Mouse (Mus musculus): ENCODE measurements around the gene Nfe2l3.
A peak's percentile ranks its signal among the peaks of the same experiment; 100 is the strongest.
"Not testable (repeated sequence)": the region's sequence is repeated elsewhere in the genome, so short reads cannot be mapped to it uniquely, and the experiment has no call there.

Gene Nfe2l3

DNA sequence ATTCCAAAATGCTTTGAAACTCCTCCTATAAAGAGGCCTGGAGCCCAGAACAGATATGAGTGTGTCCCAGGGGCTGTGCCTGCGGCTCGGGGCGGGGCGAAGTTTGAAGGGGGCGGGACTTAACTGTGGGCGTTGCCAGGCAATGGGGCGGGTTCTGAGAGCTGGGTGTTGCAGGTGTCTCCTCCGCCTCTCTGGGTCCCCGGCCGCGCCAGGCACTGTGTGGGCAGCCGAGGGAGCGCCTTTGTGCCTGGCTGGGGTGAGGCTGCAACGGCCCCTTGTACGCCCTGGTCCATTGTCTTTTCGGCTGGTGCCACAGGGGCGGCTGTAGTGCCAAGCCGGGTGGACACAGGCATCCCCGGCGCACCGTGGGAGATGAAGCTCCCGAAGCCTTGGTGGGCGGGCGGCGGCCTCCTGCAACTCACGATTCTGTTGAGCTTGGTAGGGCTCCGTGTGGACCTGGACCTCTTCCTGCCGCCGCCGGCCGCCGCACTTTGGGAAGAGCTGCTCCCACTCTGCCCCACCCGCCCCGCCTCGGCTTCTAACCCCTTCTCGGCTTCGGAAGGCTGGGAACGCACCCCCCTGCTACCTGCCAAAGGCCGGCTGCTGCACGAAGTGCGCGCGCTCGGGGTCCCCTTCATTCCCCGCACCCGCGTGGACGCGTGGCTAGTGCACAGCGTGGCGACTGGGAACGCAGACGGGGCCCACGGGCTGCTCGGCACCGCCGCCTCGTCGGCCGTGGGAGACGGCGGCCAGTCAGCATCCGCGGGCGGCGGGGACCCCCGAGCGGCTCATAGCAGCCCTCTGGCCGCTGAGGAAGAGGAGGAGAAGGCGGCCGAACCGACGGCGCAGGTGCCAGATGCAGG, at the start of gene Nfe2l3:
Nfe2l3 (plus strand) TSS at position 136 of the 863 bp plus-strand sequence.
- peak; percentile 60 to 76 for DNase-seq

DNA sequence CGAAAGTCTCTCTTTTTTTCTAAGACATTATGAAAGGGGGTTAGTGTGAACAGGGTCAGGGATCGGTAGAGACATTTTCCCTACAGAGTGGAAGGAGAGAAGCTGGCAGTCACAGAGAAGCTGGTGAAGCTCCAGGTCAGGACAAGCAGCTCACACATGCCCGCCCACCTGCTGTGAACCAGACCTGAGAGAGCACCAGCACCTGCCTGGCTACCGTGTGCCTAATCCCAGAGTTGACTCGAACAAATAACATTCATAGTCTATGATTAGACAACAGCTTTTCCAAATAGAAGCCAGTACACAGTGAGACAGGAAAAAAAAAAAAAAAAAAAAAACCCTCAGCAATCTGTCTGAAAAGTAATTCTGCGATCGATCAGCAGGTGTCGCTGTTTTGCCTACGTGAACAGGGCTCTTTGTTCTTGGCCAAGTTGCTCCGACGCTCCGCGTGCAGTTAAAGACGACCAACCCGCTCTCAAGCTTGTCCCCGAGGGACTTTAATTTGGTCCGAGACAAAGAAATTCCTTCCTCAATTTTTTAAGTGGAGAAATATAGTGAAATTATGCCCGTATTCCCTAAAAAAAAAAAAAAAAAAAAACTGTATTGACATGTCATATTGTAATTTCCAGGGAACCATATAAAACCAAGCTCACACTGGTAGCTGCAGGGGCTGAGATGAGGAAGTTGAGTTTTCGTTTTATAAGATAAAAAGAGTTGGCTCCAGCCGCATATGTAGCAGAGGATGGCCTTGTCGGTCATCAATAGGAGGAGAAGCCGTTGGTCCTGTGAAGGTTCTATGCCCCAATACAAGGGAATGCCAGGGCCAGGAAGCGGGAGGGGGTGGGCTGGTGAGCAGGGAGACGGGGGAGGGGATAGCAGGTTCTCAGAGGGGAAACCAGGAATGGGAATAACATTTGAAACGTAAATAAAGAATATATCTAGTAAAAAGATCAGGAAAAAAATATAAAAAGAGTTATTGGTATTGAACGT, 48.4 kb upstream of the Nfe2l3 start:
- peak; percentile 80 to 87 for DNase-seq

DNA sequence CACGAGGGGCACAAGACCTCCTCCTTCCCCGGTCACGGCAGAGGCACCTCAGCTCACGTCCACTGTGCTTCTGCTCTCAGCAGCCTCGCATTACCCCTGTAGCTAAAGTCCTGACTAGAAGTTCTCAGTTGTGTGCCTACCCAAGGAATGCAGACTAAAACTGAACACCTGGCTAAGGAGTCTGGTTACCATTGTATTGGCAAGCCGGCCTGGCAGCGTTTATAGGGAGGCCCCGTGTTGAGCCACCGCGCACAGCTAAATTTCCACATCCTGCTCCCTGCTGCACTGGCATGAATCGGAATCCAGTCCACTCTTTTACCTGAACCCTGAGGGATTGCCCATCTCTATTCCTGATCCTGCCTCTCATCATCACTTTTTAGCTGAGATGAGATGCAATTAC, 42.0 kb upstream of the Nfe2l3 start:
- peak in 1 of 2 experiments; percentile 22 for DNase-seq

DNA sequence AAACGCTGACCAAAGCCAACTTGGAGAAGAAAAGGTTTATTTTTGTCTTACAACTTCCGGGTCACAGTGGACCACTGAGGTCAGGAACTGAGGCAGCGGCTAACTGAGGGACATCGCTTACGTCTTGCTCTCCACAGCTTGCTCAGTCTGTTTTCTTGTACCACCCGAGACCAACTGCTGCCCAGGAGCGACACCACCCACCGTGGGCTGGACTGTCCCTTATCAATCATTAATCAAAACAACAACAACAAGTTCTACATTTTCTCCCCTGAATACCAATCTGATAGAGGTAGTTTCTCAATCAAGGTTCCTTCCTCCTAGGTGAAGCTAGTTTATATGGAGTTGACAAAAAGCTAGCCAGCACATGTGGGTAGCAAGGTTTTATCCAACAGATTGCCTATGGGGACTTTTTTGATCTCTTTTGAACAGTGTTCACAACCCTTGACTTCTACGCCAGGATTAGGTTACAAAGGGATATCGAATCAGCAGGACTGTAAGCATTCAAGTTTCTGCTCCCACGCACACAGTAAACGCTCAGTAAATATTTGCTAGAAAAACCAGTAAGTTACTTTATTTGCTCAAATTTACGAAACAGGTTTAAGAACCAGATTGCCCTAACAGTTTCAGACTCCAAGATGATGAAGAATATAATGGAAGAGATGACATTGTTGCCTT, 40.5 kb upstream of the Nfe2l3 start:
- peak in 1 of 2 experiments; percentile 24 for DNase-seq

DNA sequence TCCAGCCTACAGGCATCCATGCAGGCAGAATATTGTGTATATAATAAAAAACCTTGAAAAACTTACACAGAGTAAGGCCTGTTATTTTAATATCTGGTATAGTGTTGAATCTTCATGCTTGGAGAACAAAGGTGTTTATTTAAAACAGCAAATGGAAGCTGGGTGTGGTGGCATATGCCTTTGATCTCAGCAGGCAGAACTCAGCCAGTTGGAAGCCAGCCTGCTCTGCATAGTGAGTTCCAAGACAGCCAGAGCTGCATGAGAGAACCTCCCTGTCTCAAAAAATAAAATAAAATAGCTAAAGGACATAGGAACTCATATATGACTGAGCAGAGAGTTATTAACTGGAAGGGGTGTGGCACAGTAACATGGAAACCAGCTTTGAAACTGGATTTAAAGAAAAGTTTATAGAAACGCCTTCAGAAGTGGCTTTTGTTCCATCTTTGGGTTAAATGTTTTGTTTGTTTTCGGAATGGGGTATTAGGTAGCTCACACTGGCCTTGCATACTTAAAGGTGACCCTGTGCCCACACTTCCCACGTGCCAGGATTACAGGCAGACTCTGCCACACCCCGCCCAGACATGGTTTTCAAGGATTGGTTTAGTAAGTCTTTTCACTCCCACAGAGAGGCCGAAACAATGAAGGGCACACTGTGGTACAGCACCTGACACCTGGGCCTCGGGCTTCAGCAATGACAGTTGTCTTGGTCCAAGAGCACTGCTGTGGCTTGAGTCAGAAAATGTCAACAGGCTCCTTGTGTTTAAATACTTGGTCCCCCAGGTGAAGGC, 38.9 kb upstream of the Nfe2l3 start:
- DNase-seq = peak; percentile 54 to 69

DNA sequence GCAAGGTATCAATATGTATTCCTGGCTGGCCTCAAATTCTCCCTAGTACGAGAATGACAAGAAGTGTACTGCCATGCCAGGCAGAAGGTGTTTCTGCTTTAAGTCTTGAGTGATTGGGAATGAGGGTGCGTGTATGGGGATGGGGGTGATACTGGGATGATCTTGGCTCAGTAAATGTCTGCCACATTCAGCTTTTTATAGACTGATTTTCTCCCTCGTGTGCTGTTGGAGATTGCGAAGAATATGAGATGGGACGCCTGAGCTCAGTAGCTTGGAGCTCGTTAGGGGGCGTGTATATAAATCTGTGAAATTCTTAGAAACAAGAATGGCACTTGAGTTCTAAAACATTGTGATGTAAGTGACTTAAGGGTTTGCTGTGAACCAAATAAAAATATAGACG, 38.1 kb upstream of the Nfe2l3 start:
- DNase-seq = not testable (repeated sequence)

DNA sequence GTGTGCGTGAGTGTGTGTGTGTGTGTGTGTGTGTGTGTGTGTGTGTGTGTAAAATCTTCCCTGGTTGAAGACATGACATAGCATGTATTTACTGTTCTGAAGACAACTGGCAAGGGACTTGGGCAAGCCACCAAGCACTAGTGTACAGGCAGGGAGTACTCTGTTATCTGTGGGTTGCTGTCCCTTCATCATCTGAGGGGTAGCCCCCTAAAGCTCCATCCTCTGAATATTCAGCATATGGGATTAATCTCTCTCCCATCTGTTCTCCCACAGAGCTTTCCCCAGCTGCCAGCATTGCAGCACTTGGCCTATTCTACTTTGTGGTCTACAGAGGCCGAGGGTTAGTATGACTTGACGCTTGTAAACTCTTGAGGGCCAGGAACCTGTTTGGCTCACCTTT, 37.5 kb upstream of the Nfe2l3 start:
- not testable (repeated sequence) for DNase-seq

DNA sequence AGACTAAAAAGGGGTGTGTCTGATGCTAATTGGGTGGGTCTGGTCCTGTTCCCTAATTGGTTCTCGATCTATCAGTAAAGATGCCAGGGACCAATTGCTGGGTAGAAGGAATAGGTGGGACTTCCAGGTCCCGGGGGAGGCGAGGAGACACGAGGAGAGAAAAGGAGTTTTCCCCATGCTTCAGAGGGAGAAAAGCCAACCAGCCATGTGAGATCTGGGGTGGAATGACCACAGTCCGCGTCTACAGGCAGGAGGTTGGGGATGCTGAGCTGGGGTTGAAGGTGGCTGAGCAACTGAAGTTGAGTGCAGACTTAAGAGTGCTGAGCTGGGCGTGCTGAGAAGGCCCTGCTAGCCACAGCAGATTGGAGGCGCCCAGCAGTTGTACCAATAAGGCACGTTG, 37.0 kb upstream of the Nfe2l3 start:
- no peak for DNase-seq

DNA sequence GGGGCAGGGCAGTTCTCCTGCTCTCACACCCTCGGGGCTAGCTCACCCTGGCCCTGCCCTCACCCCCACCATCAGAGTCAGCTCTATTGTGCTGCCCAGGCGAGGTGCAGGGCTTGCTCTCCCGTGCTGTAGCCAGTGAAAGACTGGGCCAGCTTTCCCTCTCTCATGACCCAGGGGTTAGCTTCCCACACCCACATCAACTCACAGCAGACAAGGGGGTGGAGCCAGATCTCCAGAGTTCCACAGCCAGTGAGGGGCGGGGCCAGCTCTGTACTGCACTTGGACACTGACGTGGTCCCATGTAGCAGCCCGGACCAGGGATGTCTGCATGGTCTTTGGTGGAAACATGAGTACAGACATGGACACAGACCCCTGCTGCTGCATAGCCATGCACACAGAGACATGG, 33.4 kb upstream of the Nfe2l3 start:
- DNase-seq = peak; percentile 49 to 64

DNA sequence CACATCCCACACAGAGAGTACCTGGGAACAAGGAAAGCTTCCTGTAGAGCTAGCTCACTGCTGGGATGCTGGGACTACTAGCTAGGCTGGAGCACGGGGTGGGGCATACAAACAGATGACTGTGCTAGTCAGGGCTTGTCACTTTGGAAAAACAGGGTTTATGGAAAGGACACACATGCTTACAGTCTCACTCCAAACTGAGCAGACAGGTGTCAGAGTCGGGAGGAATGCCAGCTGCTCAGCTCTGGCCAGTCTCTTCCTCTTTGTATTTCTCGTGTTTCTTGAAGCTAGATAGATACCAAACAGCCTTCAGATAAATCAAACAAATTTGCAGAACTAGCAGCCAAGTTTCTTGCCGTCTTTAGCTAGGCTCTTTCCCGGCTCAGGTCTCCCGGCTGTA, 31.2 kb upstream of the Nfe2l3 start:
- no peak for DNase-seq

DNA sequence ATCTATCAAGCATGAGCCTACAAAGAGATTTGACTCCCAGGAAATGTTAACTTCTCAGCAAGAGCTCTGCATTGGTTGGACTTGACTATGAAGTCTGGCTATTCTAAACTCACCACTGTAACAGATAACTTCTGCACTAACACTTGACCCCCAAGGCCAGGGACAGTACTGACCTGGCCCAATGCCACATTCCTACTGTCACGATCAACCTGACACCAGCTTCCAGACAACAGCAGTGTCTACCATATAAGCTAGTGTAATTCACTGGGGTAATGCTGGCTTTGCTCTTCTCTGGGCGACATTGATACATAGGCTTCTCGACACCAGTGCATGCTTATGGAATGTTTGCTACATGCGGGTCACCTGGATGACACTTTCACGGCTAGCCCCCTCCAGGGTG, 28.9 kb upstream of the Nfe2l3 start:
- no peak for DNase-seq

DNA sequence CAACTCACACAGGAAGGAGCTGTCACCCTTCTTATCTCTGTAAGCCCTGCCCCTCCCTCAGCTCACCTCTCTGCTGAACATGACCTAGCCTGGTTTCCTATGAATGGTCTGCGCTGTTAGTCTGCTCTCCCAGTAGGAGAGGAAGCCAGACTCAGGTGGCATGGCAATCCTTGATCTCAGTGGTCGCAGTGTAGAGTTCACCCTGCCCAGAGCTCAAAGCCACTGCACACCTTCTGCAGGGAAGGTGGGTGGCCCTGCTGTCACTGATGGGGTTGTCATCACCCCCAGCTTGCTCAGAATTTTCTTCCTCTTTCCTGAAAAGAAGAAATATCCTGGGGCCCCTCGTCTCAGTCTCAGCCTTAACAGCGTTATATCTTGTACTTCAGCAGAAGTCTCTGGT, 28.0 kb upstream of the Nfe2l3 start:
- no peak for DNase-seq

DNA sequence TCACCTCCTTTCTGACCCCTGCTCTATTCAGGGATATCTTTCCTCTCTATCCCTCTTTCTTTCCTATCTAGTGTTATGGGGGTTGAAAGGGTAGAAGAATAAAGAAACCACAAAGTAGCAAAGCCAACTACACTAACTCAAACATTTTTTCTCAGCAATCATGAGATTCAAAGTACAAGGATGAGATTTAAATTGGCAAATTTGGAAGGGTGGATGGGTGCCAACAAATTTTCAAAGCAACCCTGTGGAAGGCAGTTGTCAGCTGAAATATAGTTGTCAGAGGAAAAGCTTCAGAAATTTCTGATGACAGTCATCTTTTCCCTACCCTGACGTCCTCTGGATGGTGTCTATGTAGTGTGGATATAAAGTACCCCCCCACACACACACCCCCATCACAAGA, 16.0 kb upstream of the Nfe2l3 start:
- no peak for DNase-seq

DNA sequence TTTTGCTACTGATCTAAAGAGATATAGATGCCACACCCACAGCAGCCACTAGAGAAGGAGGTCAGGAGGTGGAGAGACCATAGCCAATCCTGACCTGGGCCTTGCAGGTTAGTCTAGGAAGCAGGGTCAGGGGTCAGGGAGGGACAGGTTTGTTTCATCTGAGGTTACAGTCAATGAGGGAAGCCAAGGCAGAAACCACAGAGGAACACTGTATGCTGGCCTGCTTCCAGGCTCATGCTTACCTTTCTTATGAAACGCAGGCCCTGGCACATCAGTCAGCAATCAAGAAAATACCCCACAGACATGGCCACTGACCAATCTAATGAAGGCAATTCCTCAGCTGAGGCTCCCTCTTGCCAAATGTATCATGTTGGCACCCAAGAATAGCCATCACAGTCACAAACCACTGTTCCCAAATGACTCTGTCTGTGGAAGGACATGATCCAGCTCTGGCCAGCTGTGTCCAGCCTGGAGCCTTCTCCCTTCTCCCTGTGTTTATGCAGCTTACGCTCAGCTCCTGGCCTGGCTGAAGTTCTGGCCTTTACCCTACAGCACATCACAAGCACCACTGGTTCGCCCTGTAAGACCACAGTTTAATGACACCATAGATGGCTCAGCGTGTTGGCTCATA, 15.0 kb upstream of the Nfe2l3 start:
- peak; percentile 26 to 57 for DNase-seq

DNA sequence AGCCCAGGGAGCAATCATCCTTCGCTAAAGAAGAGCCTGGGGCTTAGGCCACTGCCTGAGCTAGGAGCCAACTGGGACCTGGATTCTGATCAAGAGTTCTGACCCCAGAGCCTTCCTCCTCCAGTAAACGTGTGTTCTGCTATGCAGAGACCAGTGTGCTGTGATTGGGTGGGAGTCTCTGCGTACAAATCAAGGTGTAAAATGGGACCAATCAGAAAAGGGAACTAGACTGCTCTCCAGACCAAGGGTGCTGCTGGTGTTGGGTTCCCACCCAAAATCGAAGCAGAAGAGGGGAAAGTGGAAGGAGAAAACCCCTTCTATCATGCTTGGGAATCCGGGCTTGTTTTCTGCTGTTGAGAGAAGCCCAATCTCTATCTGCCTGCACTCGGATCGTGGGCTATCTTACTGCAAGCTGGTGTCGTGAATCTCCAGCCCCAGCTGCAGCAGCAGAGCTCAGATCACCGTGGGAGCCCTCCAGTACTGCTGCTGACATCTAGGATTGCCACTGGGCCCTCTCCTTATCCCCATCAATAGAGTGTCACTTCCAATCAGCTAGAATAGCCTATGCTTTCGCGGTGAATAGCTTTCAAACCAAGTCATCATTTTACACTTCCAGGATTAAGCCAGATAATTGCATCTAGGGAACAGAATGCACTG, 8.9 kb upstream of the Nfe2l3 start:
- DNase-seq = no peak

DNA sequence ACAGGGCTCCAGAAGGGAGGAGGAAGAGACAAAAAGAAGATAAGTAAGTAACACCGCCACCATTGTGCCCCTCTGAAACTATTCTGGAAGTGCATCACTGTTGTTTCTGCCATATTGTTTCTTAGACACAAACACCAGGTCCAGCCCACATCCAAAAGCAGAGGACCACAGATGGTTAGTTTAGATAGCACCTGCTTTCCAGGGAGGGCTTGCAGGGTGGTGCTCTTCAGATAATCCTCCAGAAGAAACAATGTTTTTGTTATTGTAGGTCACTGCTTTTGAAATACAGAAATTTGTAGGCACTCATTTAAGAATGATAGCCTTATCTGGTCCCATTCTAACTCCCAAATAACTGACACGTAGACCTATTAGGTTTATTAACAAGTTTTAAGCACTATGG, 7.9 kb upstream of the Nfe2l3 start:
- no peak for DNase-seq

DNA sequence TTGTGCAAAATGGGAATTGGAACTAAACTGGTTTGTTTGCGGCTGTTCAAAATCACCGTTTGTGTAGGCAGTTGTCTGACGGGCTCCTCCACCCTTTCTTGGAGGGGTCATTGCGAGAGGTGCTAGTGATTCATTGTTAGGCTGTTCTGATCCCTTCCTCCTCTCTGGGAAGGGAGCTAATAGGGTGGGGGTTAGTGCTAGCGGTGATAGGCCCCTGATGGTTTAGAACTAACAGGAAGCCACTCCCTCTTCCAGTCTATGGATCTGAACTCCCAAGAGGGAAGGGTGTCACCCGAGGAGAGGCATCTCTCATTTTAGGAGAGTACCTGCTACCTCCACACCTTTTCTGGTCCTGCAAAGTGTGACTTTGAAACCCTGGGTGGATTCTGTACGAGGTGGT, 1.8 kb downstream of the Nfe2l3 start:
- DNase-seq = no peak

DNA sequence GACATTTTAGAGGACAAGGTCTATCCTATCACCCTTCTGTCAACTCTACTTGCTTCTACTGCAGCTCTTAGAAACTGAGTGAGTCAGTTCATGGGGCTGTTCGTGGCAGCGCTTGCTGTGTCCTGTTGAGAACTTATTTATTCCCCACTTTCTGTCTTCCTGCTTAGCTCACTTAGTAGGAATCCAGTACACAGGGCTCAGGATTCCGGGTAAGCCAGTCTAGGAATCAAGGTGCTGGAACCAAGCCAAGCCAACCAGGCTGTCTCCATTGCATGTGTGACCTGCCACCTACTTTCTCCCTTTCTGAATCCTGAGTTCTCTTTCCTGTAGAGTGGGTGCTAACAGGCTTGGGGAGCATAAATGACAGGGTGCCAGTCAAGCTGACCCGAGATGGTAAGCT, 5.2 kb downstream of the Nfe2l3 start:
- DNase-seq = peak in 1 of 2 experiments; percentile 52

DNA sequence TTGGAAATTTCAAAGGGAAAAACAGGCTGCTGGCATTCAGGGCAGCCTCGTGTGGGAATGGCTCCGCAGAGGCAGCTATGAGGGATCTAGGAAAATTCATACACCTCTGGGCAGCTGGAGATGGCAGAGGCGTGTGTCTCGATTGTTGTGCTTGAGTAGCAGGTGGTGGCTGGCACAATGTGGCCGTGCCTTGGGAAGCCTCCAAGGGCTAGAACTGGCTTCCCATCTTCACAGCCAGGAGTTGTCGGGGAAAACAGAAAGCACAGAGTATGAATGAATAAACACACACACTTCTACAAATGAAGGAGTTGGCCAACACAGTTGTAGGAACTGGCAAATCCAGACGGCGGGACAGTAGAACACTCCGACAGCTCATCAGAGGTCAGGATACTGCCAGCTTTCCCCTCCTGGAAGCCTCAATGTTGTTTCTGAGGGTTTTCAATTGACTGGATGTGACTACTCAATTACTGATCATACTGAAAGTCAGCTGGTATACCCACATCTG, 6.4 kb downstream of the Nfe2l3 start:
- no peak for DNase-seq

DNA sequence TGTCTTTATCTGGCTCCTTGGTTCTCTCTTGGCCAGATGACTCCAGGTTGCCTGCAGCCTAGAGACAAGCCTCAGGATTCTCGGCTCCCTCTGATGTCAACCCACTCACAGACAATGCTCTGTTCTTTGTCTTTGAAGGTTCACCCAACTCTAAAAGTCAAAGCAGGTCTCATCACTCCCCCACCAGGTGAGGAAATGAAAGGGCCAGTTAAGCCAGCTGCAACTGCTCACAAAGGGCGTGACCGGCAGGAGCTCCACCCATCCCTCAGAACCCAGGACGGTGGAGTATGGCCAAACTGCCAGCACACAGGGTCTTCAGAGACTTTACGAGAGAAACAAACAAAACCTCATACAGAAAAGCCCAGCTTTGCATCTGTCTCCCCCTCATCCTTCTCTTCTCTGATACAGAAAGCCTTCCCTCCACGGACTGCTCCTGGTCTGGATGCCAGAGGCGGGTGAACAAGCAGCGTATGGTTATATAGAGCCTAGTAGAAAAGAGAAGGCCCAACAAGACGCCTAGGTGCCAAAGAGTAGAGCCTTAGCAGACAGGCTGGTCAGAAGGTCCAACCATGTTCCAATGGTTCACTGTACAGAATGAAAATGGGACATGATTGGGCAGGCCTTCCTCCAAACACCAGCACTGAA, 9.8 kb downstream of the Nfe2l3 start:
- no peak for DNase-seq
